In genomic region chr3:66166606-66167290, GRCm38 (mm10) we compare ENCODE assay signal across 22 mouse cellular contexts. TPM values are rescaled to one million over a fixed set of nuclear protein-coding genes. Genes with fewer than 3 reads are reported as not detected.
DNase-seq lines count a peak whose midpoint lies in the region; ATAC-seq and TF ChIP-seq lines count a peak whose summit lies in the region.
"Had no signal": no experiment of that assay in that cellular context is flagged by ENCODE, and none has a peak within 500 bp of the region (broad histone marks: within the 10 kb centered on the region; RNA-seq: fewer than 3 reads in every experiment).

No protein-coding gene starts in this region.

- no peak overlapping the region for H3K9ac ChIP-seq in embryonic facial prominence, embryonic 14.5 days (ENCODE audit: low read depth, low read length)
- no peak overlapping the region for H3K9ac ChIP-seq in limb, embryonic 14.5 days (ENCODE audit: low read depth, low read length, severe bottlenecking)
- H3K9ac ChIP-seq: forebrain, postnatal 0 days; hindbrain, embryonic 12.5 days; kidney, embryonic 15.5 days; liver, postnatal 0 days had no signal

- 0 out of 2 replicates have a peak, but pooled peaks cover 3% of the 10 kb centered on the region for H3K9me3 ChIP-seq in embryonic facial prominence, embryonic 14.5 days (ENCODE audit: control insufficient read depth, low read length)
- H3K9me3 ChIP-seq in limb, embryonic 14.5 days (ENCODE audit: control insufficient read depth, low read length): no peaks in the 10 kb centered on the region
- H3K9me3 ChIP-seq: hindbrain, embryonic 12.5 days; kidney, embryonic 15.5 days had no signal

- H3K4me1 ChIP-seq in embryonic facial prominence, embryonic 14.5 days (ENCODE audit: control insufficient read depth, insufficient read depth, low read length): peaks cover 13% of the 10 kb centered on the region
- peaks cover 38% of the 10 kb centered on the region for H3K4me1 ChIP-seq in limb, embryonic 14.5 days (ENCODE audit: control insufficient read depth, insufficient read depth, low read length)
- H3K4me1 ChIP-seq: hindbrain, embryonic 12.5 days; kidney, embryonic 15.5 days had no signal

- H3K27ac ChIP-seq in embryonic facial prominence, embryonic 14.5 days (replicated peaks; ENCODE audit: low read depth, low read length): no peak overlapping the region
- peak overlapping the region; percentile 55 for H3K27ac ChIP-seq in limb, embryonic 14.5 days (replicated peaks; ENCODE audit: low read depth, low read length)
- H3K27ac ChIP-seq: hindbrain, embryonic 12.5 days; kidney, embryonic 15.5 days had no signal

- peak; percentile 75 for DNase-seq in NIH3T3 (ENCODE audit: low read depth)
- peak; percentile 81 for DNase-seq in embryo, embryonic 10.5 days (ENCODE audit: low spot score)
- peak; percentile 47 for DNase-seq in embryonic facial prominence, embryonic 14.5 days (ENCODE audit: low spot score)
- DNase-seq in limb, embryonic 14.5 days (ENCODE audit: low spot score): peak; percentile 81
- DNase-seq in heart, postnatal 14 days: no peak
- no peak for DNase-seq in right cerebral cortex, postnatal 4 days
- DNase-seq: adrenal gland, adult 8-10 months; cerebellum, adult 11-12 months; cerebellum, postnatal 25 days; forebrain, postnatal 0 days; heart, adult 11 months; liver; liver, postnatal 0 days; lung, postnatal 14 days; retina, postnatal 1 day had no signal

- H3K27me3 ChIP-seq in embryonic facial prominence, embryonic 14.5 days (replicated peaks; ENCODE audit: control insufficient read depth, insufficient read depth, low read length): no peaks in the 10 kb centered on the region
- no peaks in the 10 kb centered on the region for H3K27me3 ChIP-seq in limb, embryonic 14.5 days (ENCODE audit: control insufficient read depth, insufficient read depth, low read length)
- H3K27me3 ChIP-seq: hindbrain, embryonic 12.5 days; kidney, embryonic 15.5 days had no signal

- H3K4me3 ChIP-seq in embryonic facial prominence, embryonic 14.5 days (ENCODE audit: low read depth, low read length): no peak overlapping the region
- no peak overlapping the region for H3K4me3 ChIP-seq in limb, embryonic 14.5 days (replicated peaks; ENCODE audit: low read length)
- H3K4me3 ChIP-seq: erythroblast, embryonic 14.5 days; hindbrain, embryonic 12.5 days; kidney, embryonic 15.5 days had no signal

- TF ChIP-seq POLR2A in limb, embryonic 14.5 days (IDR thresholded peaks at IDR 0.05; ENCODE audit: borderline replicate concordance, extremely low read depth, insufficient read depth, insufficient read length): no peak

- 24% methylated on average over 6 of the region's 6 CpGs for WGBS in embryonic facial prominence, embryonic 14.5 days
- WGBS in limb, embryonic 14.5 days: 31% methylated on average over 6 of the region's 6 CpGs

- ATAC-seq in embryonic facial prominence, embryonic 14.5 days (ENCODE audit: low read depth): no peak; the same call in 1 of the 2 replicates
- peak; percentile 68 for ATAC-seq in limb, embryonic 14.5 days (ENCODE audit: low FRiP score, low read depth)
- no peak for ATAC-seq in CD4-positive, CD25-positive, alpha-beta regulatory T cell, adult 4 months
- ATAC-seq: forebrain, postnatal 0 days; intestine, embryonic 16.5 days; liver, postnatal 0 days had no signal

- H3K36me3 ChIP-seq in embryonic facial prominence, embryonic 14.5 days (ENCODE audit: control insufficient read depth, insufficient read depth, low read length): no peaks in the 10 kb centered on the region
- no peaks in the 10 kb centered on the region for H3K36me3 ChIP-seq in limb, embryonic 14.5 days (ENCODE audit: control insufficient read depth, insufficient read depth, low read length)
- H3K36me3 ChIP-seq: hindbrain, embryonic 12.5 days; kidney, embryonic 15.5 days had no signal

- intact Hi-C loops in heart, postnatal 14 days (cut with DNase I): no loop called here

- no peak overlapping the region for H3K4me2 ChIP-seq in embryonic facial prominence, embryonic 14.5 days (ENCODE audit: low read depth, low read length)
- no peak overlapping the region for H3K4me2 ChIP-seq in limb, embryonic 14.5 days (replicated peaks; ENCODE audit: low read depth, low read length, severe bottlenecking)
- H3K4me2 ChIP-seq: hindbrain, embryonic 12.5 days; kidney, embryonic 15.5 days had no signal

RNA-seq across cellular contexts. Expression of gene Ptx3, which starts 53.0 kb away (rescaled TPM):
- 26.1 and 28.9 TPM in 2 replicates for polyA plus RNA-seq in embryonic facial prominence, embryonic 14.5 days (2014; fragmentation: Nextera tagmentation; extraction: Ambion mirVana)
- polyA plus RNA-seq in limb, embryonic 14.5 days (2012; rRNA removed): 44.8 and 46.2 TPM in 2 replicates
- polyA plus RNA-seq in limb, embryonic 14.5 days (2014; fragmentation: Nextera tagmentation; extraction: Ambion mirVana): 41.5 and 50.4 TPM in 2 replicates
- polyA plus RNA-seq in CD4-positive, CD25-positive, alpha-beta regulatory T cell, adult 4 months (2017; shearing (Covaris generic)): not detected
- total RNA-seq in heart, postnatal 14 days (2021): 1 to 10 TPM; 1.9 to 2.2 TPM
- total RNA-seq: megakaryocyte-erythroid progenitor cell, adult 5-6 weeks; MEL had no signal
- polyA plus RNA-seq: erythroblast, embryonic 14.5 days had no signal

Comparison
In these comparisons a context has a peak if more than half of its experiments do, and no peak if none do; other contexts are left out.
1. DNase-seq: peak in NIH3T3 (single experiment), embryo, embryonic 10.5 days (single experiment), embryonic facial prominence, embryonic 14.5 days (single experiment) and limb, embryonic 14.5 days (single experiment); none in heart, postnatal 14 days (0 of 2) and right cerebral cortex, postnatal 4 days (single experiment).
2. RNA of gene Ptx3, which starts 53.0 kb away (polyA plus RNA-seq): 41.5 to 50.4 TPM in limb, embryonic 14.5 days and 26.1 to 28.9 TPM in embryonic facial prominence, embryonic 14.5 days; not detected in CD4-positive, CD25-positive, alpha-beta regulatory T cell, adult 4 months; every median in the first group is over 10 times any median in the second.